Comparison of ENCODE assay signal across 8 mouse cellular contexts in the genomic region with DNA sequence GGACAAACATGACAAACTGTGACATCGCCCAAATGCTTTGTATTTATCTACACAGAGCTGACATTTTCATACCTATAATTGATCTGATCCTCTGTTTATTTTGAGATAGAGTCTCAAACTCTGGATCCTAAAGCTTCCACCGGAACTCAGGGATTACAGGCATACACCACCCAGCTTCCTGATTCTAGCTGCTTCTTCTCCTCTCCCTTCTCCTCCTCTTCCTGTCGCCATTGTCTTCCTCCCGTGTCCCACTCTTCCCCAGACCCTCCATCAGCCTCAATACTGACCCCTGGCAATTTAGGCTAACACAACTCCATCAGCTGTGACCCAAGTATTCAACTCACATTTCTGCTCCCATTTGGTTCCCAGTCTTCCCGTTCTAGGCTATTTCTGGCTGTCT. TPM values are rescaled to one million over a fixed set of nuclear protein-coding genes. Genes with fewer than 3 reads are reported as not detected.
A peak's percentile ranks its signal among the peaks of the same experiment; 100 is the strongest.
DNase-seq lines count a peak whose midpoint lies in the region; ATAC-seq lines count a peak whose summit lies in the region.

No protein-coding gene starts in this region.

- peak overlapping the region; percentile 95 for H3K4me2 ChIP-seq in kidney, embryonic 14.5 days (replicated peaks; ENCODE audit: low read depth, low read length)
- peak overlapping the region; percentile 90 for H3K4me2 ChIP-seq in embryonic facial prominence, embryonic 14.5 days (ENCODE audit: low read depth, low read length)
- peak overlapping the region; percentile 99 for H3K4me2 ChIP-seq in intestine, embryonic 16.5 days (ENCODE audit: low read depth, low read length)
- H3K4me2 ChIP-seq in neural tube, embryonic 11.5 days (ENCODE audit: low read depth): peak overlapping the region; percentile 75

- H3K9ac ChIP-seq in kidney, embryonic 14.5 days (ENCODE audit: low read depth, low read length): peak overlapping the region; percentile 64; the same call in 1 of the 2 replicates
- H3K9ac ChIP-seq in embryonic facial prominence, embryonic 14.5 days (ENCODE audit: low read depth, low read length): peak overlapping the region; percentile 72
- H3K9ac ChIP-seq in intestine, embryonic 16.5 days (ENCODE audit: low read depth, low read length): peak overlapping the region; percentile 76; the same call in 1 of the 2 replicates
- peak overlapping the region; percentile 72 for H3K9ac ChIP-seq in neural tube, embryonic 11.5 days (ENCODE audit: low read length)

- no peak for DNase-seq in kidney, postnatal 10 days
- no peak for DNase-seq in embryonic facial prominence, embryonic 14.5 days (ENCODE audit: low spot score)
- no peak for DNase-seq in neural tube, embryonic 11.5 days (ENCODE audit: low spot score)
- no peak for DNase-seq in layer of hippocampus, postnatal 25 days (ENCODE audit: extremely low spot score in 1 of 2, low spot score in 1 of 2)
- no peak for DNase-seq in thymus, postnatal 36 days
- DNase-seq in testis, postnatal 10 days (ENCODE audit: low spot score): no peak

- H3K4me1 ChIP-seq in kidney, embryonic 14.5 days (ENCODE audit: control insufficient read depth, insufficient read depth, low read length): no peaks in the 10 kb centered on the region
- H3K4me1 ChIP-seq in embryonic facial prominence, embryonic 14.5 days (ENCODE audit: control insufficient read depth, insufficient read depth, low read length): no peaks in the 10 kb centered on the region
- peaks cover 12% of the 10 kb centered on the region; the same call in 1 of the 2 replicates for H3K4me1 ChIP-seq in intestine, embryonic 16.5 days (ENCODE audit: control insufficient read depth, insufficient read depth, low read length)
- no peaks in the 10 kb centered on the region for H3K4me1 ChIP-seq in neural tube, embryonic 11.5 days (ENCODE audit: control insufficient read depth, insufficient read depth, low read length)

- peaks cover 35% of the 10 kb centered on the region for H3K27me3 ChIP-seq in kidney, embryonic 14.5 days (ENCODE audit: control insufficient read depth, insufficient read depth, low read length)
- peaks cover 38% of the 10 kb centered on the region for H3K27me3 ChIP-seq in embryonic facial prominence, embryonic 14.5 days (replicated peaks; ENCODE audit: control insufficient read depth, insufficient read depth, low read length)
- peaks cover 19% of the 10 kb centered on the region for H3K27me3 ChIP-seq in intestine, embryonic 16.5 days (replicated peaks; ENCODE audit: control insufficient read depth, insufficient read depth, low read length)
- H3K27me3 ChIP-seq in neural tube, embryonic 11.5 days (ENCODE audit: control insufficient read depth, insufficient read depth, low read length): peaks cover 32% of the 10 kb centered on the region

- no peak for ATAC-seq in kidney, embryonic 14.5 days (ENCODE audit: low FRiP score, low TSS enrichment)
- ATAC-seq in embryonic facial prominence, embryonic 14.5 days (ENCODE audit: low read depth): no peak
- ATAC-seq in intestine, embryonic 16.5 days: no peak
- ATAC-seq in neural tube, embryonic 11.5 days (ENCODE audit: insufficient read depth, low FRiP score, low TSS enrichment): no peak

- peak overlapping the region; percentile 57 for H3K4me3 ChIP-seq in kidney, embryonic 14.5 days (ENCODE audit: low read length)
- H3K4me3 ChIP-seq in embryonic facial prominence, embryonic 14.5 days (ENCODE audit: low read depth, low read length): peak overlapping the region; percentile 55
- H3K4me3 ChIP-seq in intestine, embryonic 16.5 days (ENCODE audit: low read length): peak overlapping the region; percentile 68
- H3K4me3 ChIP-seq in neural tube, embryonic 11.5 days (ENCODE audit: low read depth, low read length): peak overlapping the region; percentile 47

- no peaks in the 10 kb centered on the region for H3K36me3 ChIP-seq in kidney, embryonic 14.5 days (ENCODE audit: control insufficient read depth, insufficient read depth, low read length)
- no peaks in the 10 kb centered on the region for H3K36me3 ChIP-seq in embryonic facial prominence, embryonic 14.5 days (ENCODE audit: control insufficient read depth, insufficient read depth, low read length)
- H3K36me3 ChIP-seq in intestine, embryonic 16.5 days (ENCODE audit: control insufficient read depth, insufficient read depth, low read length): no peaks in the 10 kb centered on the region
- H3K36me3 ChIP-seq in neural tube, embryonic 11.5 days (ENCODE audit: control insufficient read depth, insufficient read depth, low read length): no peaks in the 10 kb centered on the region

- no peaks in the 10 kb centered on the region for H3K9me3 ChIP-seq in kidney, embryonic 14.5 days (ENCODE audit: control insufficient read depth, low read length)
- H3K9me3 ChIP-seq in embryonic facial prominence, embryonic 14.5 days (ENCODE audit: control insufficient read depth, low read length): no peaks in the 10 kb centered on the region
- no peaks in the 10 kb centered on the region for H3K9me3 ChIP-seq in intestine, embryonic 16.5 days (ENCODE audit: control insufficient read depth, low read length)
- no peaks in the 10 kb centered on the region for H3K9me3 ChIP-seq in neural tube, embryonic 11.5 days (ENCODE audit: control insufficient read depth, low read length)

- H3K27ac ChIP-seq in kidney, embryonic 14.5 days (ENCODE audit: low read depth, low read length): no peak overlapping the region
- no peak overlapping the region for H3K27ac ChIP-seq in embryonic facial prominence, embryonic 14.5 days (replicated peaks; ENCODE audit: low read depth, low read length)
- H3K27ac ChIP-seq in intestine, embryonic 16.5 days (ENCODE audit: low read length): no peak overlapping the region
- H3K27ac ChIP-seq in neural tube, embryonic 11.5 days (ENCODE audit: low read depth, low read length): no peak overlapping the region

- 10% methylated on average over 5 of the region's 5 CpGs for WGBS in kidney, embryonic 14.5 days
- WGBS in embryonic facial prominence, embryonic 14.5 days: 23% methylated on average over 5 of the region's 5 CpGs
- WGBS in intestine, embryonic 16.5 days: 22% methylated on average over 5 of the region's 5 CpGs
- WGBS in neural tube, embryonic 11.5 days: 11% methylated on average over 5 of the region's 5 CpGs

RNA-seq across cellular contexts. Expression of a gene that starts 50.6 kb away (rescaled TPM):
- polyA plus RNA-seq in kidney, embryonic 14.5 days (2014; fragmentation: Nextera tagmentation; extraction: Ambion mirVana): 27.1 and 31.8 TPM in 2 replicates
- polyA plus RNA-seq in embryonic facial prominence, embryonic 14.5 days (2014; fragmentation: Nextera tagmentation; extraction: Ambion mirVana): 51.3 and 56.0 TPM in 2 replicates
- polyA plus RNA-seq in intestine, embryonic 16.5 days (2015; fragmentation: Nextera tagmentation; extraction: Ambion mirVana): 16.1 and 16.6 TPM in 2 replicates
- 23.4 and 26.0 TPM in 2 replicates for polyA plus RNA-seq in neural tube, embryonic 11.5 days (2014; fragmentation: Nextera tagmentation; extraction: Ambion mirVana)
- 1 to 10 TPM; 3.0 to 3.2 TPM for total RNA-seq in layer of hippocampus, postnatal 25 days (2021)

RNA-seq across cellular contexts. Expression of a gene that starts 52.3 kb away (rescaled TPM):
- polyA plus RNA-seq in kidney, embryonic 14.5 days (2014; fragmentation: Nextera tagmentation; extraction: Ambion mirVana): 19.9 and 22.0 TPM in 2 replicates
- polyA plus RNA-seq in embryonic facial prominence, embryonic 14.5 days (2014; fragmentation: Nextera tagmentation; extraction: Ambion mirVana): 22.6 and 23.8 TPM in 2 replicates
- 37.6 and 39.9 TPM in 2 replicates for polyA plus RNA-seq in intestine, embryonic 16.5 days (2015; fragmentation: Nextera tagmentation; extraction: Ambion mirVana)
- polyA plus RNA-seq in neural tube, embryonic 11.5 days (2014; fragmentation: Nextera tagmentation; extraction: Ambion mirVana): 22.2 and 27.7 TPM in 2 replicates
- 10 to 100 TPM; 49.7 to 57.8 TPM for total RNA-seq in layer of hippocampus, postnatal 25 days (2021)

RNA-seq across cellular contexts. Expression of a gene that starts 57.6 kb away (rescaled TPM):
- polyA plus RNA-seq in kidney, embryonic 14.5 days (2014; fragmentation: Nextera tagmentation; extraction: Ambion mirVana): 5.8 and 6.0 TPM in 2 replicates
- polyA plus RNA-seq in embryonic facial prominence, embryonic 14.5 days (2014; fragmentation: Nextera tagmentation; extraction: Ambion mirVana): 2.9 and 3.6 TPM in 2 replicates
- 3.9 TPM in 2 replicates for polyA plus RNA-seq in intestine, embryonic 16.5 days (2015; fragmentation: Nextera tagmentation; extraction: Ambion mirVana)
- 5.7 and 7.0 TPM in 2 replicates for polyA plus RNA-seq in neural tube, embryonic 11.5 days (2014; fragmentation: Nextera tagmentation; extraction: Ambion mirVana)
- total RNA-seq in layer of hippocampus, postnatal 25 days (2021): 1 to 10 TPM; 6.8 to 7.2 TPM
